Mouse (Mus musculus) v-Abl transformed pro-B cells (cell line): ENCODE results near the gene Kri1.
"Not testable (repeated sequence)": the region's sequence is repeated elsewhere in the genome, so short reads cannot be mapped to it uniquely, and the experiment has no call there.

ENCODE experiments used
- in situ Hi-C, 2 experiments: fragments of 400-800 bp; cut with MboI; formaldehyde crosslinking; loops; one replicate each; pipeline ENCODE4 v1.15.1; 2025; ENCODE audit not compliant: unreplicated experiment in 2 of 2

Kri1 gene

GRCm38 (mm10) chr9:21277776-21278175 lies 10.0 kb downstream of the Kri1 start:
- in situ Hi-C loops = no loop called here

- in situ Hi-C loops = no loop called here
Observed at GRCm38 (mm10) chr9:21276307-21276706, 11.5 kb downstream of the Kri1 start.

- in situ Hi-C loops = no loop called here
Observed at GRCm38 (mm10) chr9:21275727-21276126, 12.0 kb downstream of the Kri1 start.

- in situ Hi-C loops = no loop called here
Observed at GRCm38 (mm10) chr9:21275013-21275710, 12.6 kb downstream of the Kri1 start.

GRCm38 (mm10) chr9:21274336-21274735 lies 13.4 kb downstream of the Kri1 start:
- in situ Hi-C loops = no loop called here

- in situ Hi-C loops = no loop called here
Observed at GRCm38 (mm10) chr9:21273520-21274228, 14.1 kb downstream of the Kri1 start.

- in situ Hi-C loops = no loop called here
Observed at GRCm38 (mm10) chr9:21273094-21273493, 14.7 kb downstream of the Kri1 start.

GRCm38 (mm10) chr9:21272391-21272790 lies 15.4 kb downstream of the Kri1 start:
- in situ Hi-C loops = no loop called here

GRCm38 (mm10) chr9:21269590-21269989 lies 18.2 kb downstream of the Kri1 start:
- in situ Hi-C loops = not testable (repeated sequence)

GRCm38 (mm10) chr9:21268305-21268704 lies 19.5 kb downstream of the Kri1 start:
- in situ Hi-C loops = no loop called here

- in situ Hi-C loops = no loop called here
Observed at GRCm38 (mm10) chr9:21266889-21267288, 20.9 kb downstream of the Kri1 start.

- in situ Hi-C loops = no loop called here
Observed at GRCm38 (mm10) chr9:21265611-21266010, 22.2 kb downstream of the Kri1 start.

- in situ Hi-C loops = no loop called here
Observed at GRCm38 (mm10) chr9:21265000-21265561, 22.7 kb downstream of the Kri1 start, which contains the start of gene Atg4d. TSS of gene Atg4d (plus strand) at chr9:21265293.

- in situ Hi-C loops = no loop called here
Observed at GRCm38 (mm10) chr9:21264272-21264999, 23.3 kb downstream of the Kri1 start.

- in situ Hi-C loops = no loop called here
Observed at GRCm38 (mm10) chr9:21261831-21262230, 25.9 kb downstream of the Kri1 start.

- in situ Hi-C loops = no loop called here
Observed at GRCm38 (mm10) chr9:21260491-21261040, 27.2 kb downstream of the Kri1 start.

- in situ Hi-C loops = not testable (repeated sequence)
Observed at GRCm38 (mm10) chr9:21256349-21256748, 31.4 kb downstream of the Kri1 start.

- in situ Hi-C loops = no loop called here
Observed at GRCm38 (mm10) chr9:21254690-21255089, 33.1 kb downstream of the Kri1 start.

- in situ Hi-C loops = no loop called here
Observed at GRCm38 (mm10) chr9:21251116-21251735, 36.5 kb downstream of the Kri1 start.

GRCm38 (mm10) chr9:21250509-21250908 lies 37.3 kb downstream of the Kri1 start:
- in situ Hi-C loops = no loop called here
